Mouse (Mus musculus) MEL (cell line): Measurements from ENCODE around the gene Ttk.

ENCODE experiments used
- CTCF ChIP-seq, 3 experiments: IDR thresholded peaks in 2 of 3; conservative IDR thresholded peaks in 1 of 3; 2 replicates each; pipeline ENCODE4 v1.5.1; 2011 to 2012; ENCODE audit warnings: low read length in 3 of 3, low read depth in 2 of 3, mild to moderate bottlenecking in 2 of 3, improper control_type of control experiment in 1 of 3, inconsistent platforms in 1 of 3, mixed read lengths in 1 of 3, moderate library complexity in 1 of 3; ENCODE audit not compliant: control insufficient read depth in 1 of 3, insufficient read depth in 1 of 3, poor library complexity in 1 of 3, severe bottlenecking in 1 of 3
- MAFK ChIP-seq: IDR thresholded peaks from 2 replicates; pipeline ENCODE4 v1.6.1; 2011; ENCODE audit warnings: low read depth, mild to moderate bottlenecking, low read length, improper control_type of control experiment, borderline replicate concordance
- MAX ChIP-seq: IDR thresholded peaks from 2 replicates; pipeline ENCODE4 v1.6.1; 2011; ENCODE audit warnings: low read length, improper control_type of control experiment
- MEF2A ChIP-seq: IDR thresholded peaks from 2 replicates; pipeline ENCODE4 v1.6.1; 2014; ENCODE audit warnings: low read depth, mild to moderate bottlenecking, inconsistent platforms, low read length, improper control_type of control experiment; ENCODE audit not compliant: poor library complexity, insufficient replicate concordance, severe bottlenecking; ENCODE audit errors: extremely low read depth
- POLR2A ChIP-seq, 2 experiments: IDR thresholded peaks; 2 replicates each; pipeline ENCODE4 v1.6.1; 2011 to 2012; ENCODE audit warnings: low read length in 2 of 2, mild to moderate bottlenecking in 2 of 2, control low read depth in 1 of 2, improper control_type of control experiment in 1 of 2, low read depth in 1 of 2, moderate library complexity in 1 of 2; ENCODE audit not compliant: control insufficient read depth in 1 of 2, insufficient read depth in 1 of 2, poor library complexity in 1 of 2
- ZMIZ1 ChIP-seq: IDR thresholded peaks from 2 replicates; pipeline ENCODE4 v1.6.1; 2012; ENCODE audit warnings: low read depth, mild to moderate bottlenecking, inconsistent platforms, low read length, improper control_type of control experiment, moderate library complexity

- no peak for TF ChIP-seq MAX
- TF ChIP-seq POLR2A (IDR thresholded peaks at IDR 0.05; ENCODE audit: control insufficient read depth in 1 of 2, insufficient read depth in 1 of 2, low read depth in 1 of 2, low read length in 2 of 2, poor library complexity in 1 of 2) = no peak
- no peak for TF ChIP-seq MAFK
- TF ChIP-seq MEF2A = peak; percentile 51; the same call in 1 of the 2 replicates
- TF ChIP-seq ZMIZ1 = no peak
- no peak for TF ChIP-seq CTCF (IDR thresholded peaks at IDR 0.05 in 2 of 3, conservative IDR thresholded peaks at IDR 0.05 in 1 of 3; ENCODE audit: control insufficient read depth in 1 of 3, insufficient read depth in 1 of 3, low read depth in 2 of 3, low read length in 3 of 3, poor library complexity in 1 of 3, severe bottlenecking in 1 of 3)
Measured at GRCm38 (mm10) chr9:83865165-83865564, 30.7 kb downstream of the Ttk start.
